Mouse (Mus musculus): Measurements from ENCODE around the gene Plekhm1. TPM values are rescaled to one million over a fixed set of nuclear protein-coding genes. Genes with fewer than 3 reads are reported as not detected.
A peak's percentile ranks its signal among the peaks of the same experiment; 100 is the strongest.

Gene Plekhm1
- polyA plus RNA-seq, 1 experiment from 2014 or later = 6.1 TPM

DNA sequence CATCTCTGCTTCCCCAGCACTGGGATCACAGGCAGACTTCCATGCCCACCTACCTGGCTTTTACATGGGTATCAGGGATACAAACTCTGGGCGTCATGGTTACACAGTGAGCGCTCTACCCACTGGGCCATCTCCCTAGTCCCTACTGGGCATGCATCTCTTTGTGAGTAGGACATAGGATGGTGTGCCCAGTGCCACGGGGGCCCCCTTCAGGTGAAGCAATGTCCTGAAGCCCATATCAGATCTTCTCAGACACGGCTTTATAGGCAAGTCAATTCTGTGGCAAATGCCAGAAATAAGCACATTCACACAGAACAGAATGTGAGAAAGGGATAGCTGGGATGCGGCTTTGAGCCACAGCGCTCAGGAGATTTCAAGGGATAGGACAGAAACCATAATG lies 69.4 kb downstream of the Plekhm1 start:
- Histone ChIP-seq H3K9ac (ENCODE audit: low read depth, low read length) (no peak overlapping the region), H3K4me3 (ENCODE audit: low read length) (no peak overlapping the region), H3K36me3 (ENCODE audit: control insufficient read depth, insufficient read depth, low read length) (no peaks in the 10 kb centered on the region), H3K27me3 (replicated peaks; ENCODE audit: control insufficient read depth, insufficient read depth, low read length) (no peaks in the 10 kb centered on the region), H3K4me1 (ENCODE audit: control insufficient read depth, insufficient read depth, low read length) (peaks cover 46% of the 10 kb centered on the region), H3K27ac (ENCODE audit: low read length) (no peak overlapping the region), H3K4me2 (ENCODE audit: low read depth, low read length) (no peak overlapping the region), H3K9me3 (ENCODE audit: control insufficient read depth, low read length) (no peaks in the 10 kb centered on the region)
- 83% methylated on average over 6 of the region's 6 CpGs for WGBS
- ATAC-seq = no peak

- peak overlapping the region; percentile 78 for H3K9ac ChIP-seq (ENCODE audit: low read depth, low read length)
- peaks cover 3% of the 10 kb centered on the region; the same call in 1 of the 2 replicates for H3K36me3 ChIP-seq (ENCODE audit: control insufficient read depth, insufficient read depth, low read length)
- ATAC-seq = peak; percentile 78
- WGBS = 20% methylated on average over 7 of the region's 7 CpGs
- H3K9me3 ChIP-seq (ENCODE audit: control insufficient read depth, low read length) = no peaks in the 10 kb centered on the region
- H3K4me2 ChIP-seq (ENCODE audit: low read depth, low read length) = peak overlapping the region; percentile 78
- peak overlapping the region; percentile 99 for H3K27ac ChIP-seq (ENCODE audit: low read length)
- H3K4me1 ChIP-seq (ENCODE audit: control insufficient read depth, insufficient read depth, low read length) = peaks cover 39% of the 10 kb centered on the region
- no peaks in the 10 kb centered on the region for H3K27me3 ChIP-seq (replicated peaks; ENCODE audit: control insufficient read depth, insufficient read depth, low read length)
- peak overlapping the region; percentile 45; the same call in 1 of the 2 replicates for H3K4me3 ChIP-seq (ENCODE audit: low read length)
These were observed 71.8 kb downstream of the Plekhm1 start for GRCm38 (mm10) chr11:103340677-103341076.

- H3K9me3 ChIP-seq (ENCODE audit: control insufficient read depth, low read length) = no peaks in the 10 kb centered on the region
- H3K4me2 ChIP-seq (ENCODE audit: low read depth, low read length) = peak overlapping the region; percentile 78
- peaks cover 3% of the 10 kb centered on the region; the same call in 1 of the 2 replicates for H3K36me3 ChIP-seq (ENCODE audit: control insufficient read depth, insufficient read depth, low read length)
- no peaks in the 10 kb centered on the region for H3K27me3 ChIP-seq (replicated peaks; ENCODE audit: control insufficient read depth, insufficient read depth, low read length)
- ATAC-seq = peak; percentile 48
- H3K9ac ChIP-seq (ENCODE audit: low read depth, low read length) = peak overlapping the region; percentile 78
- peak overlapping the region; percentile 99 for H3K27ac ChIP-seq (ENCODE audit: low read length)
- 38% methylated on average over 19 of the region's 19 CpGs for WGBS
- peak overlapping the region; percentile 45 for H3K4me3 ChIP-seq (ENCODE audit: low read length)
- peaks cover 35% of the 10 kb centered on the region for H3K4me1 ChIP-seq (ENCODE audit: control insufficient read depth, insufficient read depth, low read length)
These were observed 72.4 kb downstream of the Plekhm1 start for GRCm38 (mm10) chr11:103340130-103340529.

DNA sequence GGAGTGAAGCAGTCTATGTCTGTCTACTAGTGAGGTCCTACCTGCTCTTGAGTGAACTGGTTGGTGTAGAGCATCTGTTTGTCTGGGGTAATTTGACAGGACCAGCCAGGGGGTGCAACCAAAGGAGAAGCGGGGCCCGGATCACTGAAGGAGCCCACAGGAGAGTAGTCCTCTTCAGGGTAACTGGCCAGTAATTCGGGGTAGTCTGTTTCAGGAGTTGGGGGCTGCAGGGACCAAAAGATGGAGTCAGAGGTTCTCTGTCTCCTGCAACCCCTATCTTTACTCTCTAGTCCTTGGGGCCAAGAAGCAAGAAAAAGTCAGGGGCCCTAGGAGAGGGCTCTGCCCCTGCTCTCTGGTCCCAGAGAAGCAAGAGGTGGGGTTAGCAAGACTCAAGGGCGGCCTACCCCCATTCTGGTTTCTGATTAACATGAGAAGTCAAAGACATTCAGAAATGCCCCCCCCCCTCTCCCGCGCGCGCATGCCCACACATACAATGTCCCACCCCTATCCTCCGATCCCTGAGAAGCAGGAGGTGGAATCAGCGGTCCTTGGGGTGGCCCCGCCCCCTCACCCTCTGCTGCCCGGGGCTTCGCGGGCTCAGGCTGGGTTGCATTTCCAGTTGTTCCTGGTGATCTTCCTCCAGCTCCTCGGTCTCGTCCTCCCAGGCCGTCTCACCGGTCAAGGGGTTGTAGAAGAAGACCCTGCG lies 72.9 kb downstream of the Plekhm1 start:
- H3K36me3 ChIP-seq (ENCODE audit: control insufficient read depth, insufficient read depth, low read length) = peaks cover 3% of the 10 kb centered on the region; the same call in 1 of the 2 replicates
- H3K4me3 ChIP-seq (ENCODE audit: low read length) = peak overlapping the region; percentile 45
- H3K9me3 ChIP-seq (ENCODE audit: control insufficient read depth, low read length) = no peaks in the 10 kb centered on the region
- no peaks in the 10 kb centered on the region for H3K27me3 ChIP-seq (replicated peaks; ENCODE audit: control insufficient read depth, insufficient read depth, low read length)
- WGBS = 27% methylated on average over 19 of the region's 19 CpGs
- peak overlapping the region; percentile 78 for H3K4me2 ChIP-seq (ENCODE audit: low read depth, low read length)
- H3K9ac ChIP-seq (ENCODE audit: low read depth, low read length) = peak overlapping the region; percentile 78
- H3K27ac ChIP-seq (ENCODE audit: low read length) = peak overlapping the region; percentile 99
- peak; percentile 84 for ATAC-seq
- H3K4me1 ChIP-seq (ENCODE audit: control insufficient read depth, insufficient read depth, low read length) = peaks cover 29% of the 10 kb centered on the region

DNA sequence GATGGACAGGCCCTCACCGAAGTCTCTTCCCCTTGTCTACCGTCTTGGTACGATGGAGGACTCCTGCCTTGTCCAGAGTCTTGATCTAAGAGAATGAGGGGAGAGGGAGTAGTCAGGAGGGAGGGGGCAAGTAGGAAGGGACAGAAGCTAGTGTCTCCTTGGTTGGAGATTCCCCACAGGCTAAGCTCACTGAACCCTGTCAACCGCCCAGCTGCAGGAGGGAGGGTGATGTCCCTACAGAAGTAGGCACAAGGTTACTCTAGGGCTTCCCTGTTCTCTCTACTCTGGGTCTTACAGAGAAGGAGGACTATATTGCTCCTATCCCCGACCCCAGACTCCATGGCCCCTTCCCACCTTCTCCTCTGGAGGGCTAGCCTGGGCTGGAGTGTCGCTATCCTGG lies 73.8 kb downstream of the Plekhm1 start:
- Histone ChIP-seq H3K4me3 (ENCODE audit: low read length) (no peak overlapping the region), H3K36me3 (ENCODE audit: control insufficient read depth, insufficient read depth, low read length) (peaks cover 3% of the 10 kb centered on the region; the same call in 1 of the 2 replicates), H3K4me1 (ENCODE audit: control insufficient read depth, insufficient read depth, low read length) (peaks cover 20% of the 10 kb centered on the region), H3K27me3 (replicated peaks; ENCODE audit: control insufficient read depth, insufficient read depth, low read length) (no peaks in the 10 kb centered on the region), H3K9me3 (ENCODE audit: control insufficient read depth, low read length) (no peaks in the 10 kb centered on the region), H3K4me2 (ENCODE audit: low read depth, low read length) (no peak overlapping the region), H3K9ac (ENCODE audit: low read depth, low read length) (peak overlapping the region; percentile 78; the same call in 1 of the 2 replicates), H3K27ac (ENCODE audit: low read length) (peak overlapping the region; percentile 99; the same call in 1 of the 2 replicates)
- WGBS = 93% methylated on average over 6 of the region's 6 CpGs
- ATAC-seq = no peak

DNA sequence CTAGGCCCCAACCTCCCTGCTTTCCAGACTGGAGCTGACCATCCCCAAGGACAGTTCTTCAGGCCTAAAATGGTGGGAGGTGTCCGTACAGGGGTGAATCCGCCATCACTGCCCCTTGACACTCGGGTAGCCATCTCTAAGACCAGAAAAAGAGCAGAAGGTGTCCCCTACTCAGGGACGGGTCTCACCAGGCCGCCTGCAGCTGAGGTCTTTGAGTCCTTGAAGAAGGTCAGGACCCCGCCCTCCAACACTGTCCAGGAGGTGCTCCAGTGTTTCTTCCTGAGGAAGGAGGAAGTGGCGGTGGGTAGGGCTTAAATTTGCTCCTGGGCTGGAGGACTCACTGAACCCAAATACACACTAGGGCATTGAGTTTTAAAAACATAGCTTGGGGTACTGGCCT lies 74.4 kb downstream of the Plekhm1 start:
- no peak overlapping the region for H3K27ac ChIP-seq (ENCODE audit: low read length)
- H3K4me3 ChIP-seq (ENCODE audit: low read length) = no peak overlapping the region
- H3K27me3 ChIP-seq (replicated peaks; ENCODE audit: control insufficient read depth, insufficient read depth, low read length) = no peaks in the 10 kb centered on the region
- 78% methylated on average over 7 of the region's 7 CpGs for whole genome bisulfite sequencing
- H3K9me3 ChIP-seq (ENCODE audit: control insufficient read depth, low read length) = no peaks in the 10 kb centered on the region
- no peak overlapping the region for H3K4me2 ChIP-seq (ENCODE audit: low read depth, low read length)
- peaks cover 22% of the 10 kb centered on the region for H3K4me1 ChIP-seq (ENCODE audit: control insufficient read depth, insufficient read depth, low read length)
- H3K9ac ChIP-seq (ENCODE audit: low read depth, low read length) = no peak overlapping the region
- peaks cover 3% of the 10 kb centered on the region; the same call in 1 of the 2 replicates for H3K36me3 ChIP-seq (ENCODE audit: control insufficient read depth, insufficient read depth, low read length)
- ATAC-seq = no peak

DNA sequence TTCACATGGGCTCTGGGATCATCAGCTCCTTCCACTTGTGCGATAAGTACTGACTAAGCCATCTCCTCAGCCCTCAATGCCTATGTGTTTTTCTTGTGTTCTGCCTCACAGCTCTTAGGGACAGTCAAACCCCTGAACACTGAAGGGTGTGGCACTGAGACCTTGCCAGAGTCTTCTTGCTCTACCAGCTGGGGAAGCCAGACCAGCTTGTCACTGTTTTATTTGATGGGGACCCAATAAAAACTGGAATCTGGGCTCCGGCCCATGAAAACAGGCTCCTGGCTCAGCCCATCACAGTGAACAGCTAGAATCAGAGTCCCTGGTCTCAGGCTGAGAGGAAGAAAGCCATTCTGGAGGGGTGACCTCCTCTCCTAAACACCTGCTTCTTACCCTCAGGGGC lies 75.3 kb downstream of the Plekhm1 start:
- ATAC-seq = no peak
- Histone ChIP-seq H3K9me3 (ENCODE audit: control insufficient read depth, low read length) (no peaks in the 10 kb centered on the region), H3K36me3 (ENCODE audit: control insufficient read depth, insufficient read depth, low read length) (peaks cover 3% of the 10 kb centered on the region; the same call in 1 of the 2 replicates), H3K9ac (ENCODE audit: low read depth, low read length) (0 out of 2 replicates have a peak overlapping the region, but pooled peaks have one; percentile 2), H3K4me3 (ENCODE audit: low read length) (no peak overlapping the region), H3K27me3 (replicated peaks; ENCODE audit: control insufficient read depth, insufficient read depth, low read length) (no peaks in the 10 kb centered on the region), H3K27ac (ENCODE audit: low read length) (no peak overlapping the region), H3K4me1 (ENCODE audit: control insufficient read depth, insufficient read depth, low read length) (peaks cover 32% of the 10 kb centered on the region), H3K4me2 (ENCODE audit: low read depth, low read length) (no peak overlapping the region)
- WGBS = 81% methylated on average over 2 of the region's 2 CpGs

- WGBS = 75% methylated on average over 5 of the region's 5 CpGs
- Histone ChIP-seq H3K4me2 (ENCODE audit: low read depth, low read length) (no peak overlapping the region), H3K9ac (ENCODE audit: low read depth, low read length) (no peak overlapping the region), H3K27me3 (replicated peaks; ENCODE audit: control insufficient read depth, insufficient read depth, low read length) (no peaks in the 10 kb centered on the region), H3K36me3 (ENCODE audit: control insufficient read depth, insufficient read depth, low read length) (peaks cover 3% of the 10 kb centered on the region; the same call in 1 of the 2 replicates), H3K4me1 (ENCODE audit: control insufficient read depth, insufficient read depth, low read length) (peaks cover 25% of the 10 kb centered on the region), H3K9me3 (ENCODE audit: control insufficient read depth, low read length) (no peaks in the 10 kb centered on the region), H3K27ac (ENCODE audit: low read length) (peak overlapping the region; percentile 33; the same call in 1 of the 2 replicates), H3K4me3 (ENCODE audit: low read length) (no peak overlapping the region)
- no peak for ATAC-seq
These were observed 76.9 kb downstream of the Plekhm1 start for GRCm38 (mm10) chr11:103335561-103335960.

DNA sequence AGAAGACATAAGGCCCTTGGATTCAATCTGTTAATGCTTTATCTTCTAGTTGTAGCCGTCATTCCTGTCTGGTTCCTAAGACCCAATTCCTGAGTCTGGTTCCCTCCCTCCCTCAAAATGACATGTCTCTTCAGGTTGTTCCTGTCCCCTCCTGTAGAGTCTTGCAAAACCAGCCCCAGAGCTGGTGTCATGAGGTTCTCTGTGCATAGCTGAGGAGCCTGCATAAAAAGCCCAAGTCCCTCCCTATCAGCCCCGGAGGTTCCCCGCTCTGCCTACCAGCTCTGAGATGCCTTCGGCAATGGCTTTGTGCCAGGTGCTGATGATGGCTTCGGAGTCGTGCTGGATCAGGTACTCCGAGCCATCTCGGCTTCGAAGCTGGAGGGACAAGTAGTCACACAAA lies 77.6 kb downstream of the Plekhm1 start:
- Histone ChIP-seq H3K4me3 (ENCODE audit: low read length) (no peak overlapping the region), H3K36me3 (ENCODE audit: control insufficient read depth, insufficient read depth, low read length) (peaks cover 3% of the 10 kb centered on the region; the same call in 1 of the 2 replicates), H3K9me3 (ENCODE audit: control insufficient read depth, low read length) (no peaks in the 10 kb centered on the region), H3K4me1 (ENCODE audit: control insufficient read depth, insufficient read depth, low read length) (peaks cover 19% of the 10 kb centered on the region), H3K27ac (ENCODE audit: low read length) (no peak overlapping the region), H3K9ac (ENCODE audit: low read depth, low read length) (no peak overlapping the region), H3K27me3 (replicated peaks; ENCODE audit: control insufficient read depth, insufficient read depth, low read length) (no peaks in the 10 kb centered on the region), H3K4me2 (ENCODE audit: low read depth, low read length) (no peak overlapping the region)
- WGBS = 85% methylated on average over 9 of the region's 9 CpGs
- ATAC-seq = no peak

Measured in intestine, embryonic 16.5 days (tissue).